Mouse (Mus musculus): ENCODE results near the gene Zbed6. TPM values are rescaled to one million over a fixed set of nuclear protein-coding genes. Genes with fewer than 3 reads are reported as not detected.

The Zbed6 gene
- polyA plus RNA-seq, 2 experiments: 11.4 TPM; not detected in 1

DNA sequence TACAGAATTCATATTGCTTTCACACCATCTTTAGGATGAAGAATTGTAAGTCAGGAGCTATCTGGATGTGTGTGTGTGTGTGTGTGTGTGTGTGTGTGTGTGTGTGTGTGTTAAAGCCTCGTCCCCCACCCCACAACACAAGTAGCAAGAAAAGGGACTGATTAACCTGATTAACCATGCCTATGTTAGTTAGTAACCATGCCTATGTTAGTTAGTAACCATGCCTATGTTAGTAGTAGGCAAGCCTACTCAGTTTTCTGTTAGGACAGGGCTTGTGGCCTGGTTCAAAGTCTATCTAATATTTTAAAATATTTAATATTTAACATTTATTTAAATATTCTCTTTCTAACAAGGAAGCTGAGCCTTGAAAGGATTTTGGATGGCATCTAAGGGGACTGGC lies 49.2 kb downstream of the Zbed6 start:
- Histone ChIP-seq H3K4me1 (ENCODE audit: control insufficient read depth, insufficient read depth, low read length) (peaks cover 3% of the 10 kb centered on the region; the same call in 1 of the 2 replicates), H3K36me3 (ENCODE audit: control insufficient read depth, insufficient read depth, low read length) (peaks cover 38% of the 10 kb centered on the region), H3K9ac (ENCODE audit: low read depth, low read length, severe bottlenecking) (no peak overlapping the region), H3K27me3 (ENCODE audit: control insufficient read depth, insufficient read depth, low read length) (no peaks in the 10 kb centered on the region), H3K9me3 (ENCODE audit: control insufficient read depth, low read length) (no peaks in the 10 kb centered on the region), H3K4me3 (replicated peaks; ENCODE audit: low read length) (no peak overlapping the region), H3K4me2 (replicated peaks; ENCODE audit: low read depth, low read length, severe bottlenecking) (no peak overlapping the region), H3K27ac (replicated peaks; ENCODE audit: low read depth, low read length) (no peak overlapping the region)
- ATAC-seq (ENCODE audit: low FRiP score, low read depth) (no peak), DNase-seq (ENCODE audit: low spot score) (no peak)
- 69% methylated on average over 1 of the region's 1 CpGs for WGBS
- no peak for TF ChIP-seq POLR2A (IDR thresholded peaks at IDR 0.05; ENCODE audit: borderline replicate concordance, extremely low read depth, insufficient read depth, insufficient read length)

- 53% methylated on average over 6 of the region's 6 CpGs for WGBS
- 0 out of 2 replicates have a peak overlapping the region, but pooled peaks have one; percentile 31 for H3K9ac ChIP-seq (ENCODE audit: low read depth, low read length, severe bottlenecking)
- H3K27ac ChIP-seq (replicated peaks; ENCODE audit: low read depth, low read length): no peak overlapping the region
- ATAC-seq (ENCODE audit: low FRiP score, low read depth) (no peak), DNase-seq (ENCODE audit: low spot score) (no peak)
- peaks cover 42% of the 10 kb centered on the region for H3K36me3 ChIP-seq (ENCODE audit: control insufficient read depth, insufficient read depth, low read length)
- H3K9me3 ChIP-seq (ENCODE audit: control insufficient read depth, low read length): no peaks in the 10 kb centered on the region
- H3K4me1 ChIP-seq (ENCODE audit: control insufficient read depth, insufficient read depth, low read length): peaks cover 3% of the 10 kb centered on the region; the same call in 1 of the 2 replicates
- H3K4me2 ChIP-seq (replicated peaks; ENCODE audit: low read depth, low read length, severe bottlenecking): 0 out of 2 replicates have a peak overlapping the region, but pooled peaks have one; percentile 18
- no peak for TF ChIP-seq POLR2A (IDR thresholded peaks at IDR 0.05; ENCODE audit: borderline replicate concordance, extremely low read depth, insufficient read depth, insufficient read length)
- no peaks in the 10 kb centered on the region for H3K27me3 ChIP-seq (ENCODE audit: control insufficient read depth, insufficient read depth, low read length)
- H3K4me3 ChIP-seq (replicated peaks; ENCODE audit: low read length): peak overlapping the region; percentile 89
Observed at GRCm38 (mm10) chr1:133610601-133611000, 50.1 kb downstream of the Zbed6 start.

DNA sequence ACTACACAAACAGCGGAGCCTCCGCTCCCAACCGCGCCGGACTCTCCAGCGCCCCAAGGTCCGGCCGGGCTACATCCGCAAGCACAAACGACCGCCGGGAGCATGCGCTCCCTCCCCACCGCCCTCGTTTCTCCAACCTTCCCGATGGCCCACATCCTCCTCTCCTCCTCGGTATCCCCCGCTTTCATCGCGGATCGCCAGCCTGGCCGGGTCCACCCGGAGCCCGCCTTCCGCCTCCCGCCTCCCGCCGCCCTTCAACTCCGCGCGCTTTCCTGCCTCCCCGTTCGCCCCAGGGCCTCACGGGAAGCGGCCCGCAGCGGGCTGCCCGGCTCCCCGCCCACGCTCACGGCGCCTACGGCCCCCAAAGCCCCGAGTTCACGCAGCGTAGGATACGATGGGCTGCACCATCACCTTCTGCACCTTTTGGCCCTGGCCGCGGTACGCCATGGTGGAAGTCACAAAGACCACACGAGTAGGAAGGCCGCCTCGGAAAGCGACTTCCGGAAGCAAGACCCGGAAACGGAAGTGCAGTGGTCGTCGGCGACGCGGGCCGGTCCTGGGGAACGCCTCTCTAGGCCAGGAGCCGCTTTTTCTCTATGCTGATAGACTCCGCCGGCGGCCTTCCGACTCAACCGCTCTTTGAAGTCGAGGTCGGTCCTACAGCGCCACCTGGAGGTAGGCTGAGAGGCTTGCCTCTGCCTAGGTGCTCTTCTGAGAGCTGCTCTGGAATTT lies 50.7 kb downstream of the Zbed6 start, which contains the start of gene Snrpe:
TSS of gene Snrpe (minus strand) at position 521 of the 732 bp plus-strand sequence.
- TF ChIP-seq POLR2A (IDR thresholded peaks at IDR 0.05; ENCODE audit: borderline replicate concordance, extremely low read depth, insufficient read depth, insufficient read length): peak; percentile 54; the same call in 1 of the 2 replicates
- under 1% methylated on average over 70 of the region's 73 CpGs for WGBS
- H3K36me3 ChIP-seq (ENCODE audit: control insufficient read depth, insufficient read depth, low read length): peaks cover 48% of the 10 kb centered on the region

More for the DNA sequence above, 50.7 kb downstream of the Zbed6 start, which contains the start of gene Snrpe:
- peak within 1 kb of the TSS; percentile 88 for H3K27ac ChIP-seq (replicated peaks; ENCODE audit: low read depth, low read length)
- H3K9me3 ChIP-seq (ENCODE audit: control insufficient read depth, low read length): no peaks in the 10 kb centered on the region
- peaks cover 3% of the 10 kb centered on the region; the same call in 1 of the 2 replicates for H3K4me1 ChIP-seq (ENCODE audit: control insufficient read depth, insufficient read depth, low read length)
- ATAC-seq (ENCODE audit: low FRiP score, low read depth) (peak; percentile 97), DNase-seq (ENCODE audit: low spot score) (peak; percentile 100)
- peak within 1 kb of the TSS; percentile 64 for H3K4me2 ChIP-seq (replicated peaks; ENCODE audit: low read depth, low read length, severe bottlenecking)
- peak within 1 kb of the TSS; percentile 89 for H3K4me3 ChIP-seq (replicated peaks; ENCODE audit: low read length)
- H3K9ac ChIP-seq (ENCODE audit: low read depth, low read length, severe bottlenecking): peak within 1 kb of the TSS; percentile 94
- no peaks in the 10 kb centered on the region for H3K27me3 ChIP-seq (ENCODE audit: control insufficient read depth, insufficient read depth, low read length)

Other genes starting within 250 kb of the Zbed6 start
- gene Sox13, start 236.5 kb downstream of the Zbed6 start, polyA plus RNA-seq (2012; rRNA removed): 22.9 and 28.5 TPM in 2 replicates
- 4.7 and 5.8 TPM in 2 replicates for gene Sox13, start 236.5 kb downstream of the Zbed6 start, polyA plus RNA-seq (2014; fragmentation: Nextera tagmentation; extraction: Ambion mirVana)
- 316 and 387 TPM in 2 replicates for gene Snrpe, start 50.6 kb downstream of the Zbed6 start, polyA plus RNA-seq (2012; rRNA removed)
- gene Snrpe, start 50.6 kb downstream of the Zbed6 start, polyA plus RNA-seq (2014; fragmentation: Nextera tagmentation; extraction: Ambion mirVana): 634 and 677 TPM in 2 replicates
- 10.0 and 12.2 TPM in 2 replicates for gene Gm38394, start 433 bp upstream of the Zbed6 start, polyA plus RNA-seq (2012; rRNA removed)
- 11.4 and 14.1 TPM in 2 replicates for gene Gm38394, start 433 bp upstream of the Zbed6 start, polyA plus RNA-seq (2014; fragmentation: Nextera tagmentation; extraction: Ambion mirVana)
- 1.3 and 1.7 TPM in 2 replicates for gene Lax1, start 29.2 kb upstream of the Zbed6 start, polyA plus RNA-seq (2012; rRNA removed)
- gene Lax1, start 29.2 kb upstream of the Zbed6 start, polyA plus RNA-seq (2014; fragmentation: Nextera tagmentation; extraction: Ambion mirVana): 0.18 and 0.58 TPM in 2 replicates
- gene Atp2b4, start 140.2 kb upstream of the Zbed6 start, polyA plus RNA-seq (2012; rRNA removed): 22.9 and 24.8 TPM in 2 replicates
- 23.7 and 24.2 TPM in 2 replicates for gene Atp2b4, start 140.2 kb upstream of the Zbed6 start, polyA plus RNA-seq (2014; fragmentation: Nextera tagmentation; extraction: Ambion mirVana)
- 2.4 and 3.7 TPM in 2 replicates for gene Optc, start 247.1 kb upstream of the Zbed6 start, polyA plus RNA-seq (2012; rRNA removed)
- 1.0 and 1.1 TPM in 2 replicates for gene Optc, start 247.1 kb upstream of the Zbed6 start, polyA plus RNA-seq (2014; fragmentation: Nextera tagmentation; extraction: Ambion mirVana)

Data from limb, embryonic 14.5 days (tissue).